Mouse (Mus musculus) adrenal gland, postnatal 10 days (tissue): ENCODE data around the gene Copb2. TPM values are rescaled to one million over a fixed set of nuclear protein-coding genes. Genes with fewer than 3 reads are reported as not detected.

Experiments used
- total RNA-seq, 2 experiments: library from RNA; stranded (reverse); gene quantifications; 2 replicates each; pipeline ENCODE4 v1.2.3; 2021

Copb2 gene
- total RNA-seq, 2 experiments from 2014 or later: 111 to 114 TPM

Other genes with a start within 250 kb of the Copb2 start
- gene Rbp1, start 140.8 kb upstream of the Copb2 start, total RNA-seq: 10 to 100 TPM; 13.2 to 20.9 TPM
- gene Rbp2, start 77.6 kb upstream of the Copb2 start, total RNA-seq: 1 to 10 TPM in 1 of 2 experiments, under 1 TPM in 1; 0.48 to 1.4 TPM
- 10 to 100 TPM; 55.1 to 59.4 TPM for gene Mrps22, start 37.9 kb downstream of the Copb2 start, total RNA-seq